Mouse (Mus musculus) midbrain, embryonic 10.5 days (tissue): ENCODE measurements at regions not wholly inside any gene's neighbourhood (a gene's known extent, or its start where the extent isn't known, plus 50 kb on each side); places are given as distances from the start of the nearest gene placed in this dataset.
A peak's percentile ranks its signal among the peaks of the same experiment; 100 is the strongest.

ENCODE experiments used
- DNase-seq: peaks from one replicate; pipeline ENCODE4 v3.0.0-alpha.2; 2017; ENCODE audit warnings: low spot score
- H3K27ac ChIP-seq: fragments of 300-500 bp; sonication (generic); replicated peaks from 2 replicates; pipeline ENCODE4 v1.5.1; 2016; ENCODE audit warnings: mild to moderate bottlenecking
- H3K27me3 ChIP-seq: fragments of 300-500 bp; sonication (generic); 2 replicates; pipeline ENCODE4 v1.6.1; 2016; ENCODE audit warnings: low read depth, mild to moderate bottlenecking; ENCODE audit not compliant: poor library complexity, severe bottlenecking
- H3K36me3 ChIP-seq: fragments of 300-500 bp; sonication (generic); 2 replicates; pipeline ENCODE4 v1.6.1; 2016; ENCODE audit warnings: mild to moderate bottlenecking, moderate library complexity
- H3K4me1 ChIP-seq: fragments of 300-500 bp; sonication (generic); 2 replicates; pipeline ENCODE4 v1.6.1; 2016
- H3K4me3 ChIP-seq: fragments of 300-500 bp; sonication (generic); 2 replicates; pipeline ENCODE4 v1.5.1; 2016; ENCODE audit warnings: mild to moderate bottlenecking, moderate library complexity
- H3K9me3 ChIP-seq: fragments of 300-500 bp; sonication (generic); replicated peaks from 2 replicates; pipeline ENCODE4 v1.6.1; 2016; ENCODE audit warnings: mild to moderate bottlenecking
- WGBS: fragments of 180-500 bp; shearing (Covaris S2); methylation state at CpG from one replicate; pipeline ENCODE4 v1.1.7; 2016; 5-methylcytosine and 5-hydroxymethylcytosine counted together

DNA sequence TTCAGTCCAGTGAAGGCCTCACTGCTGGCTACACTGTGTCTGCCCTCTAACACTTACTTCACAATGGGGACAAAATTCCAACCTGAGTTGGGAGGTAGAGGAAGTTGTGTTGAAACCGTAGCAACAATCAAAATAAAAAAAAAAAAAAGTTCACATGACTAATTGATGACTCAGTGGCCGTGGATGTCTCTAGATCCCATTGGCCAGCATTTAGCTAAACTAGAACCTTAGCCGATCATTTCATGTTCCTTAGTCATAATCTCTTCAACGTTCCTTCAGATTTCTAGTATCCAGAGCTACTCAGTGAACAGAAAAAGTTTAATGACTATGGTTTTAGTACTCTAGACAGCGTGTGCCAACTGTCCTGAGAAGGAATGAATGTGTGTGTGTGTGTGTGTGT is 59.2 kb upstream of the Pcsk6 start:
- Histone ChIP-seq H3K27me3 (no peaks in the 10 kb centered on the region), H3K4me1 (peaks cover 6% of the 10 kb centered on the region; the same call in 1 of the 2 replicates), H3K27ac (no peak overlapping the region), H3K36me3 (no peaks in the 10 kb centered on the region), H3K9me3 (no peaks in the 10 kb centered on the region), H3K4me3 (no peak overlapping the region)
- DNase-seq, result no peak
- 94% methylated on average over 5 of the region's 5 CpGs for WGBS

DNA sequence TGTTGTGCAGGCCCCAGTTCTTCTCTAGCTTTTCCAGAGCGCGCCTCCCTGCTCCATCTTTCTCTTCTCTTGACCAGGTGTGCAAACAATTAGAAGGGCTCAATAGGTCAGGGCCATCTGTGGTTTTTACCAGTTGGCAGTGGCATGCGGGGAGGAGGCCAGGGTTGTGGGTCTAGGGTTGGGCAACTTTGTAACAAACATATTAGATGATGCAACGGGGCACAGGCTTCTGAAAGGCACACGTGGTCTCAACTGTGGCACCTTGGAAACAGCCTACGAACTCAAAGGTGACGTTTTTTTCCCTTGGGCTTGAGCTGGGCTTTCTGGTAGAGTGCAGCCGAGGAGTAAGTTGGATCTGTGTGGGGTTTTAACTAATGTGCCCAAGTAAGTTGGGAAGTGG is 58.7 kb upstream of the Pcsk6 start:
- no peak overlapping the region for H3K27ac ChIP-seq
- DNase-seq, result no peak
- H3K9me3 ChIP-seq, result no peaks in the 10 kb centered on the region
- peaks cover 6% of the 10 kb centered on the region; the same call in 1 of the 2 replicates for H3K4me1 ChIP-seq
- WGBS, result 93% methylated on average over 8 of the region's 8 CpGs
- H3K27me3 ChIP-seq, result no peaks in the 10 kb centered on the region
- no peak overlapping the region for H3K4me3 ChIP-seq
- H3K36me3 ChIP-seq, result no peaks in the 10 kb centered on the region

- DNase-seq, result no peak
- Histone ChIP-seq H3K36me3 (no peaks in the 10 kb centered on the region), H3K27ac (peak overlapping the region; percentile 35), H3K9me3 (no peaks in the 10 kb centered on the region), H3K4me1 (peaks cover 6% of the 10 kb centered on the region; the same call in 1 of the 2 replicates), H3K27me3 (no peaks in the 10 kb centered on the region), H3K4me3 (no peak overlapping the region)
- 56% methylated on average over 11 of the region's 11 CpGs for WGBS
Observed at GRCm38 (mm10) chr7:65803422-65804303, 57.9 kb upstream of the Pcsk6 start.
